Mouse (Mus musculus): Measurements from ENCODE around the gene Creld2.
A peak's percentile ranks its signal among the peaks of the same experiment; 100 is the strongest.

Creld2 gene

DNA sequence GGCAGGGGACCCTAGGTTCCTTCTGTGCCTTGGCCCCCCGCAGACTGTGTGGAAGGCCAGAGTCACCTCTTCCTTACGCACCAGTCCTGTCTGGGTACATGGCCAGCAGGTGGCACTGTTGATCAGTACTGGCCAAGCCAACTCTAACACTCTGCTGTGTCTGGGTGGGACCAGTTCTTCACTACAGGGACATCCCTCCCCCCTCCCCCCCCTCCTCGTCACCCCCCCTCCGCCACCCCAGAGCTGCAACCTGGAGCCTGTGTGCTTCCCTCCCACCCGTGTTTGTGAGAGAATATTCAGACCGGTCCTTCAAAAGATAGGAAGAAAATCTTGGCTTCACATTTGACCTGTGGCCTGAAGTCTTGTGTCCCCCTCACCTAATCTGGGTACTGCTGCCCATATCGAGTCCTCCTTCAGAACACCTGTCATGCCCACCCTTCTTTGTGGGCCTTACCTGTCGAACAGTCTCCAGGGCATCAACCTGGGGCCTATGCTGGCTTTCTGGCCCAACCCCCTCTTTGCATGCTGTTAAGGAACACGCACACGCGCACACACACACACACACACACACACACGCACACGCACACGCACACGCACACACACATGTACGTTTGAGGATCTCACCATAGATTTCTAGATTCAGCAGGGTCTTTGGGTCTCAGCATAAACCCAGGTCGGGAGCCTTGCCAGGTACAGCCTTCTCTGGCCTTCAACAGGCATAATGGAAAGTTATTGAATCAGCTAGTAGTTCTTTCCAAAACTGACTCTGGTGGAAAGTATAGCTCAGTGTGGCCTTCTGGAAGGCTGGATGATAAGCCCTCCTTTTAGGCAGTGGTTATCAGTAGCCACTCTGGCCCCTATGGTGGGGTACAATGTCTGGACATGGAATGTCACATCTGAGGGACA, 9.6 kb downstream of the Creld2 start:
- peak; percentile 65 for DNase-seq (ENCODE audit: low spot score)

DNA sequence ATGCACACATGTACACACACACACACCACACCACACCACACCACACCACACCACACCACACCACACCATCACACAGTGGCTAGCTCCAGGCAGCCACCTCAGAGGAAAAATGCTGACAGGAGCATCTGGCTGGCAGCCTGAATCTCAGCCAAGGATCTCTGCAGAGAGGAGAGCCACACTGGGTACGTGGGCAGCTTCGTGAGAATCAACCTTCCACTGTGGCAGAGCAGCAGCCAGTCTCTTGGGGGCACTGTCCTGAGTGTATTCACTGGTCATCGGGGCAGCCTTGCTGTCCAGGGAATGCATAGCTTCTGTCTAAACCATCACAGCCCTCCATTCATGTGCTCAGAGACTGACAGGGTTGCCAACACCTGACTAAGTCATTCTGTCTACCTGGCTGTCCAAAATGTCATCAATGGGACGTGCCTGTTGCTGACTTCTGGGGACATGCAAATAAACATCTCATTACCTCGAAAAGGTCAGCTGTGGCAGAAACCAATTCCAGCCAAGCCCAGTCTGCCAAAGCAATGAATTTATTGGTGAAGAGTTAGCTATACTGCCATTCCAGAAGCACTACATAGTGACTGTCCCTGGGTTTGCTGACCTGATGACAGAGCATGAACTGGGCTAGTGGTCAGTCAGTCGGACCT, 10.5 kb downstream of the Creld2 start:
- DNase-seq (ENCODE audit: low spot score), result no peak

DNA sequence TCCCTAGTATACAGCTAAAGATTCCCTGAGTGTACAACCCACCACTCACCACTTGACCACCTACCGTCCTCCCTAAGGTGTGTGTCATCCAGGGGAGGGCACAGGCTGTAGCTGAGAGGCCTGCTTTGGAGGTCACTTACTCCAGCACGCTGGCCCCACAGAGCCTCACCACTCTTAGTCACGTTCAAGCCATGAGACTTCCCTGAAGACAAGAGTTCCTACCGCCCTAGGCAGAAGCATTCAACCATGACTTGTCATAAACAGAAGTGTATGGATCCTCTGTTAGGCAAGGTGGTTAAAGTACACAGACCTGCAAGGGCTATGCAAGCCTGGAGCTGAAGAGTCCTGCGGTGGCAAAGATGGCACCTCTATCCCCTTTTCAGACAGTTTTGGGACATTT, 11.2 kb downstream of the Creld2 start:
- no peak for DNase-seq (ENCODE audit: low spot score)

DNA sequence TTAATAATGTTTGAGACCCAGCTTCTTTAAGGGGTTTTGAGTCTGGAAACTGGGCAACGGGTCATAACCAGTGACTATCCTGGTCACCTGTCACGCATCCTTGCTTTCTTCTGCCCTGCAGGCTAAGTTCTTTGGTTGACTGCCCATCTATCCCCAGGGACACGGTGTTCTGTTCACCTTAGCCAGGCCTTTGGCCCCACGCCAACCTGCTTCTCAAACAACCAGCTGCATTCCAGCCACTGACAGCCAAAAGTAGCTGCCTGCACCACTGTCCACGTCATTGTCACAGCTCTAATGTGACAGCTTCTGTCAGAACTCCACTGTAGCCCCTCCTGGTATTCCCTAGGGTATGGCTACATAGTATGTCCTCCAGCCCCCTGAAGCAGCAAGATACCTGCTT, 12.0 kb downstream of the Creld2 start:
- no peak for DNase-seq (ENCODE audit: low spot score)

DNA sequence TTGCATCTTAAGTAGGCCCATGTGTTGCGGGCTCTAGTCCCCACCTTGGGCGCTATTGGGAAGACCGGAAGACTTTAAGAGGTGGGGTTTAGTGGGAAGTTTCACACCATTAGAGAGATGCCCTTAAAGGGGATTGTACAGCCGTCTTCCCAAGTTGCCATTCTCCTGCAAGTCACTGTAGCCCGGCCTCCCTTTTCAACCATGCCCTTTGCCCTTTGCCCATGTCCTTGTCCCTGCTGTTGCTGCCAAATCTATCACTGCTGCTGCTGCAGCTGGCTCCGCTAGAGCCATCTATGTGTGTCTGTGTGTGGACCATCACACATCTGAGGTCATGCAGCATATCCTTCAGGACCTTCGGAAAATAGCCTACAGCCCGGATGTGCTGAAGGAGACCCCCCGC, 13.1 kb downstream of the Creld2 start:
- DNase-seq (ENCODE audit: low spot score), result no peak

DNA sequence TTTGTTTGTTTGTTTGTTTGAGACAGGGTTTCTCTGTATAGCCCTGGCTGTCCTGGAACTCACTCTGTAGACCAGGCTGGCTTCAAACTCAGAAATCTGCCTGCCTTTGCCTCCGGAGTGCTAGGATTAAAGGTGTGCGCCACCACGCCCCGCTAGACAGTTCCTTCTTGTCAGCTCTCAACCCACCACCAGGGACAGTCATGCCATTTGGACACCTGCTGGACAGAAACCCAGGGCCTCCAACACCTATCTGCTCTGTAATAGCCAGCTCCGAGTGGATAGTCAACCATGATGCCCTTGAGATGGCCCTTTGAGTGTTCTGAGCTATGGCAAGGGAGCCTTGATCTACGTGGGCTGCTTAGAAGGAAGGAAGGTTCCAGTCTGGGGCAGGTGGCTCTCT, 16.6 kb downstream of the Creld2 start:
- DNase-seq (ENCODE audit: low spot score), result no peak

DNA sequence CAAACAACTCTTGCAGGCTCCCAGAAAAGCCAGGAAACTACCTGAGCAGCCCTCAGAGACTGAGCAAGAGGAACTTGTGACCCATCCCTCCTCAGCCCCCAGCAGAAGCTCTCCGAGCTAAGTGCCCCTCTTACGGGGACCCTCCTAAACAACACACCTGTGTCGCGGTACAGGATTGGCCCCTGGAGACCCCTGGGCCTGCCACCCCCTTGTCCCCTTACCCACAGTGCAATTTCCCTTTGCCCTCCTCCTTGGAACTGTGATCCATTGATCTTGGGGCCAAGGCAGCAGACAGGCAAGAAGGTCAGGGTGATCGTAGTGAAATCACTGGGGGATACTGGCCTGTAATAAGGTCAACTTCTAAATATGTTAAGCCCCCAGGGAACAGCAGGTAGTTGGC, 17.1 kb downstream of the Creld2 start:
- no peak for DNase-seq (ENCODE audit: low spot score)

DNA sequence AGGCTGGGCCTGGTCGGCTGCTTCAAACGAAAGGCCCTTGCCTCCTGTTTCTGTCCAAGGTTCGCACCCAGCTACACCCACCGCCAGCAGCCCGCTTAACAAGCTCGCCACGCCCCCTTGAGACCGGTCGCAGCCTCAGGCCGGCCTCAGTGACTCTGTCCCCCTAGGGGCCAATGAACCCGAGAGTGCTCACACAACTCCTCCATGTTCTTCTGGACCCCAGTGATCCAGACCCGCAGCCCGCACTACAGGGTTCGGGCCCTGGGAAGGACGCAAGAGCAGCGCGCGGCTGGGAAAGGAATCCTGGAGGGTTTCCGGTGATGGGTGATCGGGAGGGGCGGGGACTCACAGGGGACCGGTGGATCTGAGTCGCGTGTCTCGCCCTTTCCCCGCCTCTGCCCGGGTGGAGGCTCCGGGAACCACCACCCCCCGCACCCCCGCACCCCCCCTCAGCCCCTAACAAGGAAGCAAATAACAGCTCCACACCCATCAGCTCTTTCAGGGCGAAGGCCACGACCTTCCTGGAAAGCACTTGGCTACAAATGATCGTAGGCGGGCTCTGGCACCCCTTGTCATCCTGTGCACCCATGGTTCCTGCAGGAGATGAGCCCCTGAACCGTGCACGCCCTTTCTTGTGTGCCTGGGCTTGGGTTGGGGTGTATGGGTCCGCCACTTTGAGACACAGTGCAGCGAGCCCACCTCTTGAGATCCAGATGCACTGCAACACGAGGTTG, 17.9 kb downstream of the Creld2 start:
- DNase-seq (ENCODE audit: low spot score), result no peak

DNA sequence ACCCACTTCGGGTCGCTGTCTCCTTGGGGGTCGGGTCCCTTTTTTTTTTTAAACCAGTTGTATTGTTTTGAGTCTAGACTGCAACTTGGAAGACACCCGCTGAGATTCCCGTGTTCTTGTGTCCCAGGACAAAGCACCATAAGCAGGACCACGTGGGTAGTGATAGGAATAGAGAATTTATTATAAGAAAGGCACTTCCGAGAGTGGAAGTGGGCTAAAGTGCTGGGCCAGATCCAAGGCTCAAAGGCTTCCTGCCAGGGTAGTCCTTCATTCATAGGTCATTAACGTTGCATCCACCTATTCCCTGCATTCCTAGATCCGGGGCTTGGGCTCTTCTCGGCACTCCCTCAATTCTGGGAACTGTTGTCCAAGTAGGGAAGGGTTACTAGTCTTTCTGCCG, 18.5 kb downstream of the Creld2 start:
- no peak for DNase-seq (ENCODE audit: low spot score)

DNA sequence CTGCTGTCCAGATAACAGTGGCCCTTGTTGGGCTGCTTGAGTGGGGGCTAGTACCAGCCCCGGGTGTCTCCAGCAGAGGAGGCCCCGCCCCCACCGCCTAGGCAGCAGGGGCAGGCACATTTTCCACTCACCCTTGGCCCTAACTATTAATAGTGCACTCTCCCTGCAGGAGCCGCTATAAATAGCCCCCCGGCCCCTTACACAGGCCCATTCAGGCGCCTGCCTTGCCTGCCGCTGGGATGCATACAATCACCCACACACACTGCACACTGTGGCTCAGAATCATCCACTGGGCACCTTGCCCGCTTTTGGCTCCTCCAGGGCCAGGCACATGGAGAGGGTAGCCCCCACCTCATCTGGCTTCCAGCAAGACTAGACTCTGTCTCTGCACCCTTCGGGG, 19.8 kb downstream of the Creld2 start:
- DNase-seq (ENCODE audit: low spot score), result no peak

DNA sequence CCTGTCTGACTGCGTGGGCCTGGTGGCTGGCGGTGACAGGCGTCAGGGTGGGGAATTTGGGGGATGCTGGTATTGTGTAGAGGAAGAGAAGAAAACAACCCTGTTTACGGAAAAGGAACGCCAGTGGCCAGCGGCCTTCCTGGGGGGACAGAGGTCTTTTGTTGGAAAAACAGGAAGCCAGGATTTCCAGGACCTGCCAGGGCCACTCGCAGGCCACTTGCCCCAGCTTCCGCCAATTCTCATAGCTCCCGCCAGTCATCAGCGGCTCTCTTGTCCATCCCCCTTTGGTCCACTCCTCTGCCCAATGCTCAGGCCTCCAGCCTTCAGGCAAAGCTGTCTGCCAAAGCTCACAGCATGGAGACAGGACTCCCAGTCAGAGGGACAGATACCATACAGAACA, 20.7 kb downstream of the Creld2 start:
- no peak for DNase-seq (ENCODE audit: low spot score)

DNA sequence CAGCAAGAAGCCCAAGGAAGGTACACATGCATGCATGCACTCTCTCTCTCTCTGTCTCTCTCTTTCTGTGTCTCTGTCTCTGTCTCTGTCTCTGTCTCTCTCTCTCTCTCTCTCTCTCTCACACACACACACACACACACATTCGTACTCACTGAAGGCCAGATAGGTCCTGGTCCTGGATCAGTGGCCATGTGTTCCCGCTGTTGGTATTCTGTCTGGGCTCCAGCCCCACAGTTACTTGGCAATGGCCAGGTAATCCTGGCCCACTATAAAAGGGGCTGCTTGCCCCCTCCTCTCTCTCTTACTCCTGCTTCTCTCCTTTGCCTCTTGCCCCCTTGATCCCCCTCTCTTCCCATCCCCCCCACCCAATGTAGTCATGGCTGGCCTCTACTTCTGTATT, 21.7 kb downstream of the Creld2 start:
- DNase-seq (ENCODE audit: low spot score), result no peak

DNA sequence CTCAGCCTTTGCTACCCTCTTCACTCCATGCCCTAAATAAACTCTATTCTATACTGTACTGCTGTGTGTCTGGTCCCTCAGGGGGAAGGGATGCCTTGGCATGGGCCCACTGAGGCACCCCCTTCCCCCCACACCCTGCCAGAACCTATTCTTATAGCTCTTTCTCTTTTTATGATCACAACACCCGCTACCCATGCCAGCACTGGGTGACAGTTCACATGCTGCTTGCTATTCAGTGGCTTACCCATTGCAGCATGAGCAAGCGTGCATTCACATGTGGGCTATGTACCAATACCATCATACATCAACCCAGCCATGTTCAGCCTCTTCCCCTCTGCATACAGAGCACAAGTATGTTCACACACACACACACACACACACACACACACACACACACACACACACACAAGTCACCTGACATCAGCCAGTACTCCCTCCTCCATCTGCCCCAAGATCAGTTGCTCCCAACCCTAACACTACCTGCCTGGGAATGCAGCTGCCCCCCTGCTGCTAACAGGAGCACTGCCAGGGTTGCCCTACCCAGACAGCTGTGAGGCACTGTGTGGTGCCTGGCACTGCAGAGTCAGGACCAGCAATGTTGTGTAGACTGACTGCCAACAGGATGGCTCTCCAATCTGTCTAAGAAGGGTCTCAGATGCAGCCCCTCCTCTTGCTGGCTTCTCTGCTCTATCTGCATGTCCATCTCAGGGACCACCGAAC, 22.3 kb downstream of the Creld2 start:
- DNase-seq (ENCODE audit: low spot score), result no peak

DNA sequence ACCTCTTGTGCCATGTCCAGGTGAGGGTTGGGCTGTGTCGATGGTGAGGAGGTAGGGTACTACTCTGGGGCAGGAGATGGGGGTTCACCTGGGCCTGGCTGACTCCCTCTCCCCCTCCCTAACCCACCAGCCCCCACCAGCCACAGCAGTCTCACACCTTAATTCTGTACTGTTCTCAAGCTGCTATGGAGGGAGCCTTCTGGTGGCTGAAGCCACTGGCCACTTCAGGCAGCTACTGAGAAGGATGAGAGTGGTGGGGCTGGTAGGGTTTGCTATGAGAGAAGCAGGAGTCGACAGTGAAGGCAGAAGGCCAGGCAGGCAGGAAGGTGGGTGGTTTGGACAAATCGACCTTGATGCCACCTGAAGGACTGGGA, 22.8 kb downstream of the Creld2 start:
- DNase-seq (ENCODE audit: low spot score), result no peak

DNA sequence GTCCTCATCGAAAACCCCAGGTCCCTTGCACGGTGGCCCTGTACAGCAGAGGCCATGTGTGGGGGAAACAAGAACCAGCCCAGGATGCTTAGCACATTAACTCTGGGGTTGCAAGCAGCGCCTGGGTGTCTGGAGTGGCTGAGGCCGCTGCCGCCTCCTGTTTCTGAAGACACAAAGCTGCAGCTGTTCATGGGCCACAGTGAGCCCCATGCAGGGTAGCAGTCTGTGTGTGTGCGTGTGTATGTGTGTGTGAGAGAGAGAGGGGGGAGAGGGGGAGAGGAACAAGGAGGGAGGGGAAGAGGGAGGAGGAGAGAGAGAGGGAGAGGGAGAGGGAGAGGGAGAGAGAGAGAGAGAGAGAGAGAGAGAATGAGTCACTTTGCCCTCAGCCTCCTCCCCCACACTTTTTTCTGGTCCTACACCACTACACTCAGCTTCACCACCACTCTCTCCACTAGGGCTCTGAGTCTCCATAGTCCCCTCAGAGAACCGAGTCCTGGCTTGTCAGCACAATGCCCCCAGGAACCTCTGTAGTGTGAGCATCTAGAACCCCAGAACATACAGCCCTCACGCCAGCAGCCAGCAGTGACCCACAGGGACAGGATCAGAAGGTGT, 24.1 kb downstream of the Creld2 start:
- no peak for DNase-seq (ENCODE audit: low spot score)

DNA sequence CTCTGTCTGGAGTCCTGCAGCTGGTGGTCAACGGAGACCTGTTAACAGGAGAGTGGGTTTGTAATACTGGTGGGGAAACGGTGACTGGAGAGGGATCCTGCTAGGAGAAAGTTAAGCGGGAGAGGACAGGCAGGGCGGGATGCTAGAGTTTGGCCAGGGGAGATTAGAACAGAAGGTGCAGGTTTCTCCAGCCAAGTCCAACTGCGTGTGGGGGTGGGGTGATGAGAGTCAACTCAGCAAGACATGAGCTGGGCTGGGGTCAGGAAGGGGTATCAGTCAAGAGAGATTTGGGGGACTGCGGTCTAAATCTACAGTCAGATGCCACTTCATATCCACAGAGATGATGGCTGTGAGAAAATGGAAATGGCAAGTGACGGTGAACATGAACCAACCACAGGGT, 25.5 kb downstream of the Creld2 start:
- DNase-seq (ENCODE audit: low spot score), result no peak

DNA sequence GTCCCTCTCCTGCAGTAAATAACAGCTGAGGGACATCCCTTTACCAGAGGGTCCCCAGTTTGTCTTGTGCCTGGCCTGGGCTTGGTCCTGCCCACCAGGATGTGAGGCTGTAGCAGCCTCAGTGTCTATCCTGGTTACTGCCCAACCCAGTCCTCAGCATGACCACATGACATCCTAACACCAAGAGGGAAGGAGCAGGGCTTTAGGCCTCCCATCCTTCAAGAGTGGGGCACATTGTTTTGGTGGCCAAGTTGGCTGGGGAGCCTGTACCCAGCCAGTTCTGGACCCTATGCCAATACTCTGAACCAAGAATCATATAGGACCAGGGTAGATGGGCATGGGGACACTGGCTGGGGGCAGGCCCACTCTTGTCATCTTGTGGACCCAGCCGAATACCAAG, 29.2 kb downstream of the Creld2 start:
- no peak for DNase-seq (ENCODE audit: low spot score)

DNA sequence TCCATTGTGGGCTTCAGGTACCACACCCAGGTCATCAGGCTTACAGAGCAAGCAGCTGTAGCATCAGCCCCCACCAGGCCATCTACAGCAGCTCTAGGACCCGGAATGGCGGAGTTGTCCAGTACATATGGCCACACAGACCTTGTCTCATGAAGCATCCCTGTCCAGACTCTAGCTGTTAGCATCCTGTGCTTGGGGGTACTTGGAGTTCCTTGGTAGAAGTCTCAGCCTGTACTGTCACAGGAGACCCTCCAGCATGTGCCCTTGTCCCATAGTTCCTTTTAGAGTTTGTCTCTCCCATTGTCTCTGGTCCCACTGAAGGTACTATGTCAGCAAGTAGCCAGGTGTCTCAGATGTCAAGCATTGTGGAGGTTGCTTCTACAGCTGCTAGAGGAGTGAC, 30.2 kb downstream of the Creld2 start:
- no peak for DNase-seq (ENCODE audit: low spot score)

DNA sequence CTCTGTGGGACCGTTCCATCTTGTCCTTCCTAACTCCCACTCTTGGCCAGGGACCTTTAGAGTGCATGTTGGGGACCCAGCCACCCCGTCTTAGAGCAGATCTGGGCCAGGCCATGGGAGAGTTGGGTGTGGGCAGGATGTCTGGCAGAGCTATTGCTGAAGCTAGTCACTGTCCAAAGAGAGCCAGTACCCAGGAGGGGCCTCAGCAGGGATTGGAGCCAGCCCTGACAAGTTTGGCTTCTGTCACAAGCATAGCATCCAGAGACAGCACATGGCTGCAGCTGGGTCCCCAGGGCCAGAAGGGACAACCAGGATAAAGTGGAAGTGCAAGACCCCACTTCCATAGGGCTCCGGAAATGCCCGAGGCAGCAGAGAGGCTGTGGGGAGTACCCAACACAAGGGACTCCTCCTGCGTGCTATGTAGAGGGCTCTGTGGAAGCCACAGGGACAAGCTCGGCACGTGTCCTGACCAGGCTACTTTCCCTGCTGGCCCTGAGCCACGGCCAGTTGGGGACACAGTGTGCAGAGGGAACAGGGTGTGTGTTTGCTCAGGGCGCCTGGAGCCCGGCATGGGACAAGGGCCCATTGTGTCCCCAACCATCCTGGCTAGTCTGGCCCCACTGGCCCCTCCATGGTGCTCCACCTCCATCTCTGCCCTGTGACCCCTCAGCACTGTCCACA, 30.8 kb downstream of the Creld2 start:
- DNase-seq (ENCODE audit: low spot score), result peak; percentile 82

DNA sequence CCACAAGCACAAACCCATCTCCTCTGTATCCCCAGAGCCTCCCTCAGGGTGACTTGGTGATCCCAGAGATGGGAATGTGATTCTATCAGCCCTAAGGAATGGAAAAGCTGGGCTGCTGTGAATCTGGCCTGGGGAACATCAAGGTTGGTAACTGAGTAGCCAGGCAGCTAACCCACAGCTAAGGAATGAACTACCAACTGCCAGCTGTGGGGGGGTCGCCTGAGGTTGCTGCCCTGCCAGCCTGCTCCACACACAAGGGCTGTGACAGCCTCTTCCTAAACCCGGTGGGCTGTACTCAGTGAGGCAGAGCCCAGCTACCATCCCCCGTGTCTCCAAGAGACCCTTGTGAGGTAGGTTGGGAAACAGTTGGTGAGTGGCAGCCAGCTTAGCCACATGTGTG, 31.6 kb downstream of the Creld2 start:
- DNase-seq (ENCODE audit: low spot score), result no peak

DNA sequence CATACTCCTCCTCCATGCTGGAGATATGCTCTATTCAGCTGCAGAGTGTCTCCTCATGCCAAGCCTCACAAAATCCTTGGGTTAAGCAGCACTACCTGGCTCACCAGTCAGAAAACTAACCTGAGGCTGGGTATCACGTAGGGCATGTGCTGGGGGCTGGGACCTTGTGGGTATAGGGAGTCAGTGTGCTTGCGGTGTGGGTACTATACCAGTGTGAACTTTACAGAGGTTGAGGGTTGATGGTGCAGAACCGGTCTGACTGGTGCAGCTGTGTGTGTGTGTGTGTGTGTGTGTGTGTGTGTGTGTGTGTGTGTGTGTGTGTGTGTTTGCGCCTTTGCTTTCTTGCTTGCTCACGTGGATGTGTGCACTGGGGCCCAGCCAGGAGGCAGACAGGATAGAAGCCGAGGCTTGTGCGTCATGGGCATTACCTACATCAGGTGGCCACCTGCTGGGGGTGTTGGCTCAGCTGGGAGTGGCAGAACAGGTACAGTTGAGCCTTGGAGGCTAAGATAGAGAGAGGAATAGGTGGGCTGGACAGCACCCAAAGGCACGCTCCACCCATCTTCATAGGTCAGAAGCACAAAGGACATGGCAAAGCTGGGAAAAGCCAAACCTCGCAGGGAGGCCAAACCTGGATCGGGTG, 32.2 kb downstream of the Creld2 start:
- DNase-seq (ENCODE audit: low spot score), result no peak
